18 mouse cellular contexts compared by ENCODE assay signal in genomic region chr4:106995513-106995912, GRCm38 (mm10).
DNase-seq lines count a peak whose midpoint lies in the region; ATAC-seq lines count a peak whose summit lies in the region.
"Had no signal": no experiment of that assay in that cellular context is flagged by ENCODE, and none has a peak within 500 bp of the region (broad histone marks: within the 10 kb centered on the region; RNA-seq: fewer than 3 reads in every experiment).

No protein-coding gene starts in this region.

- H3K4me1 ChIP-seq in heart, embryonic 13.5 days = peaks cover 61% of the 10 kb centered on the region
- H3K4me1 ChIP-seq in heart, embryonic 10.5 days = peaks cover 65% of the 10 kb centered on the region
- H3K4me1 ChIP-seq in lung, embryonic 15.5 days = peaks cover 35% of the 10 kb centered on the region
- peaks cover 26% of the 10 kb centered on the region for H3K4me1 ChIP-seq in embryonic facial prominence, embryonic 14.5 days (ENCODE audit: control insufficient read depth, insufficient read depth, low read length)
- peaks cover 39% of the 10 kb centered on the region for H3K4me1 ChIP-seq in stomach, embryonic 15.5 days

- no peak for DNase-seq in heart, embryonic 10.5 days (ENCODE audit: low spot score)
- DNase-seq in lung, postnatal 25 days (ENCODE audit: low spot score) = no peak
- no peak for DNase-seq in embryonic facial prominence, embryonic 14.5 days (ENCODE audit: low spot score)
- DNase-seq in right cerebral cortex, adult 18-20 months = no peak
- DNase-seq in testis, postnatal 14 days (ENCODE audit: low spot score) = no peak
- DNase-seq: adrenal gland, postnatal 36 days; cerebellum, adult 2 months; gastrocnemius, postnatal 36 days; heart, postnatal 14 days had no signal

- H3K36me3 ChIP-seq in heart, embryonic 13.5 days = 0 out of 2 replicates have a peak, but pooled peaks cover 3% of the 10 kb centered on the region
- peaks cover 4% of the 10 kb centered on the region; the same call in 1 of the 2 replicates for H3K36me3 ChIP-seq in heart, embryonic 10.5 days
- H3K36me3 ChIP-seq in lung, embryonic 15.5 days = no peaks in the 10 kb centered on the region
- no peaks in the 10 kb centered on the region for H3K36me3 ChIP-seq in embryonic facial prominence, embryonic 14.5 days (ENCODE audit: control insufficient read depth, insufficient read depth, low read length)
- H3K36me3 ChIP-seq in stomach, embryonic 15.5 days = no peaks in the 10 kb centered on the region
- H3K36me3 ChIP-seq: forebrain, embryonic 15.5 days had no signal

- H3K4me3 ChIP-seq in heart, embryonic 13.5 days = no peak overlapping the region
- H3K4me3 ChIP-seq in heart, embryonic 10.5 days = no peak overlapping the region
- no peak overlapping the region for H3K4me3 ChIP-seq in lung, embryonic 15.5 days
- no peak overlapping the region for H3K4me3 ChIP-seq in embryonic facial prominence, embryonic 14.5 days (ENCODE audit: low read depth, low read length)
- no peak overlapping the region for H3K4me3 ChIP-seq in stomach, embryonic 15.5 days (replicated peaks)
- H3K4me3 ChIP-seq: forebrain, embryonic 15.5 days; midbrain, embryonic 10.5 days; myocyte had no signal

- no peak for ATAC-seq in heart, embryonic 13.5 days (ENCODE audit: extremely low read depth, insufficient number of reproducible peaks, low FRiP score, low TSS enrichment)
- ATAC-seq in lung, embryonic 15.5 days (ENCODE audit: borderline replicate concordance, extremely low read depth, low FRiP score, low TSS enrichment) = no peak
- ATAC-seq in embryonic facial prominence, embryonic 14.5 days (ENCODE audit: low read depth) = no peak
- no peak for ATAC-seq in stomach, embryonic 15.5 days (ENCODE audit: insufficient read depth, low FRiP score, low read depth)
- ATAC-seq: forebrain, embryonic 15.5 days had no signal

- H3K27me3 ChIP-seq in heart, embryonic 13.5 days (replicated peaks) = no peaks in the 10 kb centered on the region
- H3K27me3 ChIP-seq in heart, embryonic 10.5 days (ENCODE audit: insufficient read depth, poor library complexity, severe bottlenecking) = no peaks in the 10 kb centered on the region
- H3K27me3 ChIP-seq in lung, embryonic 15.5 days = no peaks in the 10 kb centered on the region
- no peaks in the 10 kb centered on the region for H3K27me3 ChIP-seq in embryonic facial prominence, embryonic 14.5 days (replicated peaks; ENCODE audit: control insufficient read depth, insufficient read depth, low read length)
- no peaks in the 10 kb centered on the region for H3K27me3 ChIP-seq in stomach, embryonic 15.5 days (replicated peaks)
- H3K27me3 ChIP-seq: forebrain, embryonic 15.5 days had no signal

- no peak overlapping the region for H3K9ac ChIP-seq in heart, embryonic 13.5 days
- H3K9ac ChIP-seq in lung, embryonic 15.5 days = no peak overlapping the region
- H3K9ac ChIP-seq in embryonic facial prominence, embryonic 14.5 days (ENCODE audit: low read depth, low read length) = no peak overlapping the region
- no peak overlapping the region for H3K9ac ChIP-seq in stomach, embryonic 15.5 days
- H3K9ac ChIP-seq: forebrain, embryonic 15.5 days; hindbrain, embryonic 14.5 days; liver, embryonic 14.5 days had no signal

- 0 out of 2 replicates have a peak overlapping the region, but pooled peaks have one; percentile 30 for H3K27ac ChIP-seq in heart, embryonic 13.5 days (replicated peaks)
- H3K27ac ChIP-seq in heart, embryonic 10.5 days = no peak overlapping the region
- peak overlapping the region; percentile 62 for H3K27ac ChIP-seq in lung, embryonic 15.5 days
- peak overlapping the region; percentile 34; the same call in 1 of the 2 replicates for H3K27ac ChIP-seq in embryonic facial prominence, embryonic 14.5 days (replicated peaks; ENCODE audit: low read depth, low read length)
- peak overlapping the region; percentile 61 for H3K27ac ChIP-seq in stomach, embryonic 15.5 days
- H3K27ac ChIP-seq: forebrain, embryonic 15.5 days; hindbrain, embryonic 14.5 days; kidney, postnatal 0 days; liver, embryonic 14.5 days; midbrain, embryonic 10.5 days had no signal

- no peaks in the 10 kb centered on the region for H3K9me3 ChIP-seq in heart, embryonic 13.5 days
- no peaks in the 10 kb centered on the region for H3K9me3 ChIP-seq in heart, embryonic 10.5 days
- no peaks in the 10 kb centered on the region for H3K9me3 ChIP-seq in lung, embryonic 15.5 days
- H3K9me3 ChIP-seq in embryonic facial prominence, embryonic 14.5 days (ENCODE audit: control insufficient read depth, low read length) = no peaks in the 10 kb centered on the region
- H3K9me3 ChIP-seq in stomach, embryonic 15.5 days = no peaks in the 10 kb centered on the region
- H3K9me3 ChIP-seq: forebrain, embryonic 15.5 days; midbrain, embryonic 10.5 days had no signal

- no peak overlapping the region for H3K4me2 ChIP-seq in heart, embryonic 13.5 days
- no peak overlapping the region for H3K4me2 ChIP-seq in lung, embryonic 15.5 days
- no peak overlapping the region for H3K4me2 ChIP-seq in embryonic facial prominence, embryonic 14.5 days (ENCODE audit: low read depth, low read length)
- H3K4me2 ChIP-seq in stomach, embryonic 15.5 days = no peak overlapping the region
- H3K4me2 ChIP-seq: forebrain, embryonic 15.5 days; hindbrain, embryonic 14.5 days had no signal

- WGBS in heart, embryonic 13.5 days = 62% methylated on average over 5 of the region's 5 CpGs
- WGBS in heart, embryonic 10.5 days = 58% methylated on average over 5 of the region's 5 CpGs
- WGBS in lung, embryonic 15.5 days = 62% methylated on average over 5 of the region's 5 CpGs
- 85% methylated on average over 5 of the region's 5 CpGs for WGBS in embryonic facial prominence, embryonic 14.5 days
- 71% methylated on average over 5 of the region's 5 CpGs for WGBS in stomach, embryonic 15.5 days
